Mouse (Mus musculus): ENCODE results near the gene Herc3.
"Not testable (repeated sequence)": the region's sequence is repeated elsewhere in the genome, so short reads cannot be mapped to it uniquely, and the experiment has no call there.

Gene Herc3

GRCm38 (mm10) chr6:58831232-58832009 lies at the start of gene Herc3:
Gene Herc3 (plus strand): TSS chr6:58831465.
- peak; percentile 58 to 63 for DNase-seq (ENCODE audit: low read depth in 2 of 2, low spot score in 2 of 2)

- DNase-seq (ENCODE audit: low read depth in 2 of 2, low spot score in 2 of 2) = no peak
Observed at GRCm38 (mm10) chr6:58801394-58801793, 29.9 kb upstream of the Herc3 start.

- no peak for DNase-seq (ENCODE audit: low read depth in 2 of 2, low spot score in 2 of 2)
Observed at GRCm38 (mm10) chr6:58814381-58814780, 16.9 kb upstream of the Herc3 start.

- not testable (repeated sequence) for DNase-seq (ENCODE audit: low read depth in 2 of 2, low spot score in 2 of 2)
Observed at GRCm38 (mm10) chr6:58817037-58817436, 14.2 kb upstream of the Herc3 start.

- DNase-seq (ENCODE audit: low read depth in 2 of 2, low spot score in 2 of 2) = no peak
Observed at GRCm38 (mm10) chr6:58825619-58826018, 5.6 kb upstream of the Herc3 start.

- no peak for DNase-seq (ENCODE audit: low read depth in 2 of 2, low spot score in 2 of 2)
Observed at GRCm38 (mm10) chr6:58826089-58826488, 5.2 kb upstream of the Herc3 start.

- no peak for DNase-seq (ENCODE audit: low read depth in 2 of 2, low spot score in 2 of 2)
Observed at GRCm38 (mm10) chr6:58828582-58828981, 2.7 kb upstream of the Herc3 start.

- no peak for DNase-seq (ENCODE audit: low read depth in 2 of 2, low spot score in 2 of 2)
Observed at GRCm38 (mm10) chr6:58830840-58831231, 429 bp upstream of the Herc3 start.

- peak; percentile 37 to 55 for DNase-seq (ENCODE audit: low read depth in 2 of 2, low spot score in 2 of 2)
Observed at GRCm38 (mm10) chr6:58832591-58833018, 1.3 kb downstream of the Herc3 start.

- DNase-seq (ENCODE audit: low read depth in 2 of 2, low spot score in 2 of 2) = peak in 1 of 2 experiments; percentile 24
Observed at GRCm38 (mm10) chr6:58834470-58834869, 3.2 kb downstream of the Herc3 start.

GRCm38 (mm10) chr6:58835591-58835990 lies 4.3 kb downstream of the Herc3 start:
- no peak for DNase-seq (ENCODE audit: low read depth in 2 of 2, low spot score in 2 of 2)

GRCm38 (mm10) chr6:58836476-58836875 lies 5.2 kb downstream of the Herc3 start:
- no peak for DNase-seq (ENCODE audit: low read depth in 2 of 2, low spot score in 2 of 2)

- no peak for DNase-seq (ENCODE audit: low read depth in 2 of 2, low spot score in 2 of 2)
Observed at GRCm38 (mm10) chr6:58837917-58838316, 6.7 kb downstream of the Herc3 start.

GRCm38 (mm10) chr6:58841208-58841607 lies 9.9 kb downstream of the Herc3 start:
- DNase-seq (ENCODE audit: low read depth in 2 of 2, low spot score in 2 of 2) = no peak

- peak; percentile 27 to 35 for DNase-seq (ENCODE audit: low read depth in 2 of 2, low spot score in 2 of 2)
Observed at GRCm38 (mm10) chr6:58842186-58842585, 10.9 kb downstream of the Herc3 start.

- DNase-seq (ENCODE audit: low read depth in 2 of 2, low spot score in 2 of 2) = peak; percentile 21 to 32
Observed at GRCm38 (mm10) chr6:58843580-58843979, 12.3 kb downstream of the Herc3 start.

- peak; percentile 82 to 88 for DNase-seq (ENCODE audit: low read depth in 2 of 2, low spot score in 2 of 2)
Observed at GRCm38 (mm10) chr6:58844188-58844822, 13.0 kb downstream of the Herc3 start.

GRCm38 (mm10) chr6:58846850-58847692 lies 15.8 kb downstream of the Herc3 start:
- DNase-seq (ENCODE audit: low read depth in 2 of 2, low spot score in 2 of 2) = no peak

- DNase-seq (ENCODE audit: low read depth in 2 of 2, low spot score in 2 of 2) = no peak
Observed at GRCm38 (mm10) chr6:58847836-58848235, 16.6 kb downstream of the Herc3 start.

GRCm38 (mm10) chr6:58849356-58849755 lies 18.1 kb downstream of the Herc3 start:
- no peak for DNase-seq (ENCODE audit: low read depth in 2 of 2, low spot score in 2 of 2)

GRCm38 (mm10) chr6:58855676-58856367 lies 24.6 kb downstream of the Herc3 start:
- DNase-seq (ENCODE audit: low read depth in 2 of 2, low spot score in 2 of 2) = no peak
